Mouse (Mus musculus) intestine, postnatal 0 days (tissue): Measurements from ENCODE around the gene Ces1a. TPM values are rescaled to one million over a fixed set of nuclear protein-coding genes. Genes with fewer than 3 reads are reported as not detected.

Experiments used
- ATAC-seq: fragments of 200-750 bp; cut with Nextera tagmentation; 2 replicates; pipeline ENCODE4 v1.8.0; 2017; ENCODE audit warnings: mild to moderate bottlenecking, moderate TSS enrichment, moderate library complexity
- H3K27ac ChIP-seq: fragments of 300-500 bp; sonication (generic); 2 replicates; pipeline ENCODE4 v1.5.1; 2014; ENCODE audit warnings: mild to moderate bottlenecking, low read depth, low read length, moderate library complexity
- H3K27me3 ChIP-seq: fragments of 300-500 bp; sonication (generic); replicated peaks from 2 replicates; pipeline ENCODE4 v1.6.1; 2014; ENCODE audit warnings: low read length, mixed read lengths; ENCODE audit not compliant: control insufficient read depth, insufficient read depth
- H3K36me3 ChIP-seq: fragments of 300-500 bp; sonication (generic); 2 replicates; pipeline ENCODE4 v1.6.1; 2014; ENCODE audit warnings: mild to moderate bottlenecking, moderate library complexity; ENCODE audit not compliant: control insufficient read depth, insufficient read depth
- H3K4me1 ChIP-seq: fragments of 300-500 bp; sonication (generic); replicated peaks from 2 replicates; pipeline ENCODE4 v1.6.1; 2014; ENCODE audit warnings: antibody characterized with exemption, low read length, mixed read lengths; ENCODE audit not compliant: control insufficient read depth, insufficient read depth
- H3K4me2 ChIP-seq: fragments of 300-500 bp; sonication (generic); replicated peaks from 2 replicates; pipeline ENCODE4 v1.6.1; 2014; ENCODE audit warnings: low read depth, mild to moderate bottlenecking, moderate library complexity
- H3K4me3 ChIP-seq: fragments of 300-500 bp; sonication (generic); 2 replicates; pipeline ENCODE4 v1.5.1; 2014; ENCODE audit warnings: low read depth, low read length
- H3K9ac ChIP-seq: fragments of 300-500 bp; sonication (generic); 2 replicates; pipeline ENCODE4 v1.6.1; 2014; ENCODE audit warnings: mild to moderate bottlenecking, low read depth, low read length
- H3K9me3 ChIP-seq: fragments of 300-500 bp; sonication (generic); 2 replicates; pipeline ENCODE4 v1.6.1; 2016; ENCODE audit warnings: mixed run types; ENCODE audit not compliant: control insufficient read depth
- CTCF ChIP-seq: sonication (generic); IDR thresholded peaks from 2 replicates; pipeline ENCODE4 v1.5.1; 2016; ENCODE audit warnings: low read depth, mild to moderate bottlenecking, control low read depth, antibody characterized with exemption, moderate library complexity
- WGBS: fragments of 180-500 bp; shearing (Covaris S2); extraction: QIAGEN DNeasy Blood & Tissue Kit; methylation state at CpG from one replicate; pipeline ENCODE4 v1.1.7; 2014; 5-methylcytosine and 5-hydroxymethylcytosine counted together
- polyA plus RNA-seq: library from polyadenylated mRNA; unstranded; fragments of >200 nt; fragmentation: Nextera tagmentation; extraction: Ambion mirVana; gene quantifications from 2 replicates; pipeline ENCODE4 v1.2.1, GENCODE M21; 2015

Ces1a gene
- polyA plus RNA-seq, 1 experiment from 2014 or later, result not detected

DNA sequence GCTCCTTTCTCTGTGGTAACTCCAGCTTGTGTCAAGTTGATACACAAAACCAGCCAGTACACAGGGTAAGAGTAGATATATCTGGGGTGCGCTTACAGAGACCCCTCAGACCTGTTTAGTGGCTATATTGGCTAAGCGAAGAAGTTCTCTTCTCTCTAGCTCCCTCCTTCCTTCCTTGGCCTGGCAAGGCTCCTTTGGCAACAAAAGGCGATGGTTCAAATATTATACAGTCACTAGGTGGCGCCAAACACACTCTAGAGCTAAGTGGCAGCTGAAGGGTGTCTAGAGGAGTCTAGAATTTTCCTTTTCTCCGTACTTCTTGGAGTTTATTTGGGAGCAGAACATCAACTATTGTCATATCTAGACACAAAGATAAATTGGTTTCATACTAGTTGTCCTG lies 37.7 kb downstream of the Ces1a start:
- H3K4me1 ChIP-seq, result no peaks in the 10 kb centered on the region
- no peaks in the 10 kb centered on the region for H3K9me3 ChIP-seq
- ATAC-seq, result no peak
- TF ChIP-seq CTCF, result peak; percentile 79
- H3K36me3 ChIP-seq, result no peaks in the 10 kb centered on the region
- no peak overlapping the region for H3K4me3 ChIP-seq
- 28% methylated on average over 5 of the region's 5 CpGs for WGBS
- H3K27me3 ChIP-seq, result no peaks in the 10 kb centered on the region
- no peak overlapping the region for H3K27ac ChIP-seq
- H3K4me2 ChIP-seq, result no peak overlapping the region
- H3K9ac ChIP-seq, result no peak overlapping the region

DNA sequence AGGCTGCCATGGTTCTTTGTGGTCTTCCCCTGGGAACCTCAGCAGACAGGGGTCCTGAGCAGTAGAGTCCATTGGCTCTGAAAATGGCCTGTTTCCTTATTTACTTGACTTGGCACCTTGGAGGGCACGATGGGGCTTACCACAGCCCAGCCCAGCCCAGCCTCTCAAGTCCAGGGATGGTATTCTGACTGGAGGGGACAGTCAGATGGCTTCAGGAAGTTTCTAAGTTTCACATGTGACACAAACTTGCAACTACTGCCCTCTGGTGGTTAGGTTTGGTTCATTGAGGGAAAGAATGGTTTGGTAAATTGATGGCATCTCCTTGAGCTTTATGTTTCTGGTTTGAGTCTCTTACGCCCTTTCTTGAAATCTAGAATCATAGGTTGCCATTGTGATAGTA lies 49.4 kb downstream of the Ces1a start:
- 34% methylated on average over 2 of the region's 2 CpGs for WGBS
- Histone ChIP-seq H3K4me1 (no peaks in the 10 kb centered on the region), H3K9me3 (no peaks in the 10 kb centered on the region), H3K9ac (no peak overlapping the region), H3K4me3 (no peak overlapping the region), H3K27ac (no peak overlapping the region), H3K4me2 (no peak overlapping the region), H3K27me3 (no peaks in the 10 kb centered on the region), H3K36me3 (no peaks in the 10 kb centered on the region)
- no peak for ATAC-seq
- TF ChIP-seq CTCF, result peak; percentile 84

DNA sequence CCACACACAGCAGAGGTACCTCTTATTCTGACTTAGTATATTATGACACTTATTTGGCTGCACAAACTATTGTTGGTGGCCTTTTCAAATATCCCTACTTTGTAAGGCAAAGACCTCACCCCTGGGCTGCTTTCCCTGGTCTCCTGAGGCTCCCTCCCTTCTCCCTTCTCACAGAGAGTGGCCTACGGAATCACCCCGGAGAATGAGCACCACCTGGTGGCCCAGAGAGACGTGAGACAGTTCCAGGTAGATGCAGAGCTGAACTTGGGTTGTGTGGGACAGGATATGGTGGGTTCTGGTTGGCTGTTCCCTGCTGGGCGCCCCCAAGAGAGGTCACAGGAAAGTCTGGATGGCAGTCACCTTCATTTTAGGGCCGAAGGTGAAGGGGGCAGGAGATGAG lies 51.2 kb downstream of the Ces1a start:
- H3K36me3 ChIP-seq, result no peaks in the 10 kb centered on the region

DNA sequence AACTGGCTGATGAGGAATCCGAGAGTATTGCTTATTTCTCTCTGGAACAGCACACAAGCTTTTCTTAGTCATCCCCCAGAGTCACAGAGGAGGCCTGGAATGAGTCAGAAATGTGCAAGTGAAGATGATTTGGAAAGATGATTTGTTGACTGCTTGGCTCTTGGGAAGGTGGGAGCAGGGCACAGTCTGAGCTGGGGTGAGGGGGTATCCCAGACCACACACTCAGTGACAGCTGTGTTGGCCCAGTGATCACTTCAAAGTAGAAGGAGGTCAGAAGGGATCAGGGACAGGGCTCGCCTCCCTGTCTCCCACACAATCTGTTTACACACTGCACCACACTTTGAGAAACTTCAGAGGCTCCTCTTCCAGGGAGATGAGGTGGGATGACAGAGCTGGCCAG lies 63.6 kb downstream of the Ces1a start:
- H3K9me3 ChIP-seq, result no peaks in the 10 kb centered on the region
- H3K27ac ChIP-seq, result no peak overlapping the region
- H3K4me3 ChIP-seq, result no peak overlapping the region
- no peak overlapping the region for H3K4me2 ChIP-seq
- H3K27me3 ChIP-seq, result no peaks in the 10 kb centered on the region
- no peaks in the 10 kb centered on the region for H3K36me3 ChIP-seq
- no peaks in the 10 kb centered on the region for H3K4me1 ChIP-seq
- H3K9ac ChIP-seq, result no peak overlapping the region
- 48% methylated on average over 2 of the region's 2 CpGs for WGBS
- no peak for ATAC-seq
- TF ChIP-seq CTCF, result no peak

More for the DNA sequence above, 51.2 kb downstream of the Ces1a start:
- no peaks in the 10 kb centered on the region for H3K9me3 ChIP-seq
- no peak overlapping the region for H3K9ac ChIP-seq
- H3K4me2 ChIP-seq, result no peak overlapping the region
- TF ChIP-seq CTCF, result peak; percentile 79
- H3K4me1 ChIP-seq, result no peaks in the 10 kb centered on the region
- H3K27me3 ChIP-seq, result no peaks in the 10 kb centered on the region
- no peak for ATAC-seq
- H3K27ac ChIP-seq, result no peak overlapping the region
- WGBS, result 25% methylated on average over 5 of the region's 5 CpGs
- no peak overlapping the region for H3K4me3 ChIP-seq

DNA sequence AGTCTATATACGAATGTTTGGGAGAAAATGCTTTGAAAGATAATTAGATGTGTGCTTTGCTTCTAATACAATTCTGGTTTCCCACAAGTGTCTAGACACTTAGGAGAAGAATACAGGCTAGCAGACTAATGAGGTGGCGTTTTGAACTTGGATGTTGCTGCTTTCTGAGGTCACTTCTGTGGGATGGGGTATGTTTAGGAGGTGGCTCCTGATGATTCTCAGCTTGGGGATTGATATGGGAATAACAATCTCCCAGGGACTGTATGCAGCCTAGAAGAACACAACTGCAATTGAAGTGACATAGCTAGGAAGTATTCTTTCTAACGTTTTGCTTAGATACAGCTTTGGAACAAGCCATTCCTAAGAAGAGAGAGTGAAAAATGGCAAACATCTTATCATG lies 65.5 kb downstream of the Ces1a start:
- Histone ChIP-seq H3K4me1 (no peaks in the 10 kb centered on the region), H3K9me3 (no peaks in the 10 kb centered on the region), H3K27ac (no peak overlapping the region), H3K27me3 (no peaks in the 10 kb centered on the region), H3K4me3 (no peak overlapping the region), H3K9ac (no peak overlapping the region), H3K4me2 (no peak overlapping the region), H3K36me3 (no peaks in the 10 kb centered on the region)
- ATAC-seq, result no peak
- TF ChIP-seq CTCF, result no peak
- WGBS, result 79% methylated on average over 3 of the region's 3 CpGs

DNA sequence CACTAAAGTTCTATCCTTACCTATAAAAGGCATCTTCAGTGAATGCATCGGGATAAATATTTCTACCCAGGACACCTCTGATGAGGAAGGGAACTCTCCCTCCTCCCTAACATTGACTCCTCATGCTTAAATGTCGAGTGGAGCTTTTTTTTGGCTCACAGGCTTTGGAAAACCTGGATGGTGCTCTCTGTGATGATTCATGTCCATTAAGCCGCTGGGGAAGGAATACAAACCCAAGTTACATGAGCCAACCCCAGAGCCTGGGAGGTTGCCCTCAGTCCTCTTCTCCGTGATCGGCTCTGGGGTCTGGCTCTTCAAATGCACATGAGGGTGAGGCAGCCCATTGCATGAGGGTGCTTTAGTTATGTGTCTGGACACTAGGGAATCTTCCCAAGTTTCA lies 71.3 kb downstream of the Ces1a start:
- Histone ChIP-seq H3K9ac (no peak overlapping the region), H3K4me2 (no peak overlapping the region), H3K27me3 (no peaks in the 10 kb centered on the region), H3K36me3 (no peaks in the 10 kb centered on the region), H3K9me3 (no peaks in the 10 kb centered on the region), H3K4me3 (no peak overlapping the region), H3K4me1 (no peaks in the 10 kb centered on the region), H3K27ac (no peak overlapping the region)
- ATAC-seq, result no peak
- 85% methylated on average over 5 of the region's 5 CpGs for WGBS
- TF ChIP-seq CTCF, result no peak

DNA sequence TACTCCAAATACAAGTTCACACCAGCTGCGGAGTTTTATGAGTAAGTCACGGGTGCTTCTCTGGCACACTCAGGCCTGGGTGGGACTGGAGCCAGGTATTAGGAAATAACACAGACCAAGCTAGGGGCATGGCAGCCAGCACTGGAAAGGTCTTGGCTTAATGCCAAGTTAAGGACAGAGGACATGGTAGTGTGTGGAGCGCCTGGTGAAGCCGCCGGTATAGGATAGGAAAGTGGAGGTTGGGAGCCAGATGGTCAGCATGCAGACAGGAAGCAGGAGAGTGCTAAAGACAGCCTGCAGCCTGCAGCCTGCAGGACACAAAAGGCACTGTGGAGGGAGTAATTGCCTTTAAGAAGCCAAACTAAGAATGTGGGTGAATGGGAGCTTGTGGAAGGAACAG lies 75.0 kb downstream of the Ces1a start:
- H3K36me3 ChIP-seq, result no peaks in the 10 kb centered on the region
- no peak for ATAC-seq
- no peak overlapping the region for H3K4me2 ChIP-seq
- no peaks in the 10 kb centered on the region for H3K4me1 ChIP-seq
- H3K4me3 ChIP-seq, result no peak overlapping the region
- 61% methylated on average over 5 of the region's 5 CpGs for whole genome bisulfite sequencing
- H3K9ac ChIP-seq, result no peak overlapping the region
- no peak overlapping the region for H3K27ac ChIP-seq
- no peaks in the 10 kb centered on the region for H3K9me3 ChIP-seq
- TF ChIP-seq CTCF, result peak; percentile 42
- no peaks in the 10 kb centered on the region for H3K27me3 ChIP-seq

Other genes starting within 250 kb of the Ces1a start
- 59.0 and 60.0 TPM in 2 replicates for gene Mmp2, start 220.9 kb downstream of the Ces1a start, polyA plus RNA-seq
- 7.3 TPM in 2 replicates for gene Lpcat2, start 192.9 kb downstream of the Ces1a start, polyA plus RNA-seq
- 0.16 TPM in 1 of 2 replicates, not detected in the other for gene Capns2, start 146.8 kb downstream of the Ces1a start, polyA plus RNA-seq
- not detected in 2 replicates for gene Slc6a2, start 88.1 kb downstream of the Ces1a start, polyA plus RNA-seq
- 0.10 TPM in 1 of 2 replicates, not detected in the other for gene Ces1b, start 31.8 kb upstream of the Ces1a start, polyA plus RNA-seq
- 6.0 TPM in 2 replicates for gene Ces1c, start 83.1 kb upstream of the Ces1a start, polyA plus RNA-seq
- 0.14 and 0.22 TPM in 2 replicates for gene Ces1d, start 149.6 kb upstream of the Ces1a start, polyA plus RNA-seq
- 0.66 and 1.1 TPM in 2 replicates for gene Ces1e, start 181.4 kb upstream of the Ces1a start, polyA plus RNA-seq
- 0.59 and 0.71 TPM in 2 replicates for gene Ces1f, start 231.6 kb upstream of the Ces1a start, polyA plus RNA-seq